14 mouse cellular contexts compared by ENCODE assay signal in genomic region chr17:12797427-12798029, GRCm38 (mm10). TPM values are rescaled to one million over a fixed set of nuclear protein-coding genes. Genes with fewer than 3 reads are reported as not detected.
DNase-seq lines count a peak whose midpoint lies in the region; ATAC-seq and TF ChIP-seq lines count a peak whose summit lies in the region.
"Had no signal": no experiment of that assay in that cellular context is flagged by ENCODE, and none has a peak within 500 bp of the region (broad histone marks: within the 10 kb centered on the region; RNA-seq: fewer than 3 reads in every experiment).

No protein-coding gene starts in this region.

- intact Hi-C loops in heart, postnatal 25 days (cut with DNase I): no loop called here

- no peak for DNase-seq in heart, postnatal 25 days (ENCODE audit: low spot score)
- DNase-seq in layer of hippocampus, postnatal 14 days (ENCODE audit: low spot score in 2 of 2): peak; percentile 21 to 22
- DNase-seq in layer of hippocampus, adult 8-10 months (ENCODE audit: low spot score in 2 of 2): no peak
- no peak for DNase-seq in lung, postnatal 0 days (ENCODE audit: low spot score)
- no peak for DNase-seq in lung, adult 2 months
- no peak for DNase-seq in adrenal gland, adult 2 months
- DNase-seq: adrenal gland, postnatal 36 days; cerebellum, adult 8-10 months; lung, adult 18-20 months; thymus, adult 2 months had no signal

- H3K9ac ChIP-seq in heart, embryonic 13.5 days: peak overlapping the region; percentile 60
- H3K9ac ChIP-seq in lung, postnatal 0 days (replicated peaks; ENCODE audit: low read depth): no peak overlapping the region
- H3K9ac ChIP-seq: embryonic facial prominence, embryonic 12.5 days; kidney, embryonic 15.5 days; limb, embryonic 13.5 days had no signal

- peak overlapping the region; percentile 99 for H3K27ac ChIP-seq in heart, embryonic 13.5 days (replicated peaks)
- no peak overlapping the region for H3K27ac ChIP-seq in lung, postnatal 0 days (ENCODE audit: low read length)
- H3K27ac ChIP-seq: embryonic facial prominence, embryonic 12.5 days; kidney, embryonic 15.5 days; limb, embryonic 13.5 days had no signal

- no peak for TF ChIP-seq EP300 in lung, postnatal 0 days (IDR thresholded peaks at IDR 0.05)

- H3K4me3 ChIP-seq in heart, embryonic 13.5 days: no peak overlapping the region
- no peak overlapping the region for H3K4me3 ChIP-seq in lung, postnatal 0 days (ENCODE audit: low read depth, low read length)
- no peak overlapping the region for H3K4me3 ChIP-seq in lung, adult 2 months (replicated peaks; ENCODE audit: extremely low read depth, low read depth, low read length)
- H3K4me3 ChIP-seq: embryonic facial prominence, embryonic 12.5 days; kidney, embryonic 15.5 days; limb, embryonic 13.5 days had no signal

- no peaks in the 10 kb centered on the region for H3K27me3 ChIP-seq in heart, embryonic 13.5 days (replicated peaks)
- no peaks in the 10 kb centered on the region for H3K27me3 ChIP-seq in lung, postnatal 0 days (replicated peaks; ENCODE audit: insufficient read depth, low read length)
- H3K27me3 ChIP-seq: embryonic facial prominence, embryonic 12.5 days; kidney, embryonic 15.5 days; limb, embryonic 13.5 days had no signal

- H3K36me3 ChIP-seq in heart, embryonic 13.5 days: peaks cover 41% of the 10 kb centered on the region
- H3K36me3 ChIP-seq in lung, postnatal 0 days (ENCODE audit: insufficient read depth, low read length): no peaks in the 10 kb centered on the region
- H3K36me3 ChIP-seq: embryonic facial prominence, embryonic 12.5 days had no signal

- ATAC-seq in heart, embryonic 13.5 days (ENCODE audit: extremely low read depth, insufficient number of reproducible peaks, low FRiP score, low TSS enrichment): no peak
- no peak for ATAC-seq in lung, postnatal 0 days

- peaks cover 87% of the 10 kb centered on the region for H3K4me1 ChIP-seq in heart, embryonic 13.5 days
- peaks cover 12% of the 10 kb centered on the region for H3K4me1 ChIP-seq in lung, postnatal 0 days (ENCODE audit: insufficient read depth, low read depth, low read length)
- peaks cover 14% of the 10 kb centered on the region for H3K4me1 ChIP-seq in lung, adult 2 months (ENCODE audit: control insufficient read depth, insufficient read depth, low read length)

- H3K9me3 ChIP-seq in heart, embryonic 13.5 days: no peaks in the 10 kb centered on the region
- H3K9me3 ChIP-seq in lung, postnatal 0 days (ENCODE audit: low read length): no peaks in the 10 kb centered on the region
- H3K9me3 ChIP-seq: embryonic facial prominence, embryonic 12.5 days; kidney, embryonic 15.5 days; limb, embryonic 13.5 days had no signal

- H3K4me2 ChIP-seq in heart, embryonic 13.5 days: no peak overlapping the region
- no peak overlapping the region for H3K4me2 ChIP-seq in lung, postnatal 0 days (replicated peaks; ENCODE audit: low read depth, low read length)
- H3K4me2 ChIP-seq: embryonic facial prominence, embryonic 12.5 days; kidney, embryonic 15.5 days; limb, embryonic 13.5 days had no signal

- TF ChIP-seq POLR2A in lung, adult 2 months (IDR thresholded peaks at IDR 0.05; ENCODE audit: borderline replicate concordance, extremely low read depth, low read depth, low read length): no peak

- peak; percentile 16; the same call in 1 of the 2 replicates for TF ChIP-seq CTCF in lung, postnatal 0 days (IDR thresholded peaks at IDR 0.05)
- TF ChIP-seq CTCF in lung, adult 2 months (IDR thresholded peaks at IDR 0.05; ENCODE audit: insufficient read depth, low read length): no peak

- 48% methylated on average over 3 of the region's 3 CpGs for WGBS in heart, embryonic 13.5 days
- 58% methylated on average over 3 of the region's 3 CpGs for WGBS in lung, postnatal 0 days
- WGBS in lung, adult 2 months: 68% methylated on average over 3 of the region's 3 CpGs

RNA-seq across cellular contexts. Expression of gene Igf2r, which starts 28.1 kb away (rescaled TPM):
- polyA plus RNA-seq in heart, embryonic 13.5 days (2015; fragmentation: Nextera tagmentation; extraction: Ambion mirVana): 142 and 143 TPM in 2 replicates
- 100 to 1,000 TPM in 1 of 2 experiments, 10 to 100 TPM in 1; 99.0 to 108 TPM for total RNA-seq in heart, postnatal 25 days (2021)
- 10 to 100 TPM; 28.1 TPM for total RNA-seq in layer of hippocampus, postnatal 14 days (2021)
- total RNA-seq in layer of hippocampus, adult 8-10 months (2022): 10 to 100 TPM; 26.5 to 31.7 (median 27.7) TPM
- polyA plus RNA-seq in lung, postnatal 0 days (2015; fragmentation: Nextera tagmentation; extraction: Ambion mirVana): 26.7 and 27.9 TPM in 2 replicates
- 26.8 and 27.5 TPM in 2 replicates for polyA plus RNA-seq in lung, adult 2 months (2012; rRNA removed)
- 10 to 100 TPM; 66.8 to 74.7 TPM for total RNA-seq in adrenal gland, adult 2 months (2021)
- 21.9 and 23.2 TPM in 2 replicates for polyA plus RNA-seq in adrenal gland, adult 2 months (2012; rRNA removed)

Comparison
In these comparisons a context has a peak if more than half of its experiments do, and no peak if none do; other contexts are left out.
1. DNase-seq: peak in layer of hippocampus, postnatal 14 days (2 of 2); none in heart, postnatal 25 days (single experiment), layer of hippocampus, adult 8-10 months (0 of 2), lung, postnatal 0 days (single experiment), lung, adult 2 months (single experiment) and adrenal gland, adult 2 months (single experiment).